Mouse (Mus musculus) heart, adult 18-20 months (tissue): Measurements from ENCODE around the gene Dmpk. TPM values are rescaled to one million over a fixed set of nuclear protein-coding genes. Genes with fewer than 3 reads are reported as not detected.

Experiments
- DNase-seq, 2 experiments: peaks; one replicate each; pipeline ENCODE4 v3.0.0; 2021 to 2022; ENCODE audit warnings: mixed read lengths in 1 of 2
- total RNA-seq, 2 experiments: library from RNA; stranded (reverse); gene quantifications; 2 replicates each; pipeline ENCODE4 v1.2.3; 2021

Dmpk gene
- total RNA-seq, 2 experiments from 2014 or later: 503 to 516 TPM

GRCm38 (mm10) chr7:19096421-19096976 lies 12.8 kb downstream of the Dmpk start:
- no peak for DNase-seq

- peak in 1 of 2 experiments; percentile 21 for DNase-seq
Measured at GRCm38 (mm10) chr7:19097217-19097616, 13.6 kb downstream of the Dmpk start.

GRCm38 (mm10) chr7:19097863-19098262 lies 14.2 kb downstream of the Dmpk start:
- DNase-seq: peak; percentile 66 to 70

- no peak for DNase-seq
Measured at GRCm38 (mm10) chr7:19098811-19099210, 15.2 kb downstream of the Dmpk start.

GRCm38 (mm10) chr7:19100290-19100689 lies 16.6 kb downstream of the Dmpk start:
- DNase-seq: no peak

GRCm38 (mm10) chr7:19103741-19104140 lies 20.1 kb downstream of the Dmpk start:
- DNase-seq: no peak

GRCm38 (mm10) chr7:19104486-19104885 lies 20.8 kb downstream of the Dmpk start:
- DNase-seq: no peak

- DNase-seq: no peak
Measured at GRCm38 (mm10) chr7:19107436-19107835, 23.8 kb downstream of the Dmpk start.

GRCm38 (mm10) chr7:19109565-19109964 lies 25.9 kb downstream of the Dmpk start:
- DNase-seq: no peak

- DNase-seq: peak; percentile 36 to 38
Measured at GRCm38 (mm10) chr7:19118028-19118771, 34.6 kb downstream of the Dmpk start, which contains the start of gene Gm4969. TSS of gene Gm4969 (minus strand) at chr7:19118368.

- no peak for DNase-seq
Measured at GRCm38 (mm10) chr7:19119083-19119482, 35.4 kb downstream of the Dmpk start.

GRCm38 (mm10) chr7:19119631-19120429 lies 36.2 kb downstream of the Dmpk start, which contains the start of gene Fbxo46:
TSS of gene Fbxo46 (plus strand) at chr7:19119859.
- DNase-seq: peak; percentile 96 to 98

GRCm38 (mm10) chr7:19121686-19122085 lies 38.0 kb downstream of the Dmpk start:
- DNase-seq: no peak

- DNase-seq: peak in 1 of 2 experiments; percentile 20
Measured at GRCm38 (mm10) chr7:19124713-19125112, 41.1 kb downstream of the Dmpk start.

GRCm38 (mm10) chr7:19127744-19128143 lies 44.1 kb downstream of the Dmpk start:
- DNase-seq: no peak

GRCm38 (mm10) chr7:19129396-19129795 lies 45.7 kb downstream of the Dmpk start:
- DNase-seq: no peak

GRCm38 (mm10) chr7:19130657-19131056 lies 47.0 kb downstream of the Dmpk start:
- DNase-seq: peak in 1 of 2 experiments; percentile 39

- peak; percentile 97 to 99 for DNase-seq
Measured at GRCm38 (mm10) chr7:19131324-19131848, 47.7 kb downstream of the Dmpk start.

GRCm38 (mm10) chr7:19136168-19136567 lies 52.5 kb downstream of the Dmpk start:
- no peak for DNase-seq

GRCm38 (mm10) chr7:19136673-19137334 lies 53.2 kb downstream of the Dmpk start:
- DNase-seq: no peak

- peak in 1 of 2 experiments; percentile 71 for DNase-seq
Measured at GRCm38 (mm10) chr7:19137380-19137779, 53.7 kb downstream of the Dmpk start.
